Mouse (Mus musculus) CD4-positive helper T cell, adult 2 months (primary cell): Measurements from ENCODE around the gene Cpne2.

Experiments
- DNase-seq: peaks from one replicate; pipeline ENCODE4 v3.0.0-alpha.2; 2012; ENCODE audit warnings: low read depth, missing footprints, low spot score

Cpne2 gene

GRCm38 (mm10) chr8:94532873-94533671, at the start of gene Cpne2:
Gene Cpne2, plus strand, starts transcription at chr8:94532990.
- DNase-seq, result peak; percentile 79

- peak; percentile 30 for DNase-seq
Measured at GRCm38 (mm10) chr8:94485288-94485687, 47.5 kb upstream of the Cpne2 start.

GRCm38 (mm10) chr8:94485882-94486281, 46.9 kb upstream of the Cpne2 start:
- DNase-seq, result peak; percentile 36

GRCm38 (mm10) chr8:94488016-94488415, 44.8 kb upstream of the Cpne2 start:
- no peak for DNase-seq

GRCm38 (mm10) chr8:94489809-94490483, 42.8 kb upstream of the Cpne2 start:
- no peak for DNase-seq

- DNase-seq, result peak; percentile 66
Measured at GRCm38 (mm10) chr8:94492021-94492681, 40.6 kb upstream of the Cpne2 start.

- no peak for DNase-seq
Measured at GRCm38 (mm10) chr8:94493240-94493639, 39.5 kb upstream of the Cpne2 start.

GRCm38 (mm10) chr8:94515430-94516208, 17.2 kb upstream of the Cpne2 start:
- no peak for DNase-seq

- no peak for DNase-seq
Measured at GRCm38 (mm10) chr8:94516209-94516593, 16.6 kb upstream of the Cpne2 start.

- DNase-seq, result no peak
Measured at GRCm38 (mm10) chr8:94516766-94517165, 16.0 kb upstream of the Cpne2 start.

- no peak for DNase-seq
Measured at GRCm38 (mm10) chr8:94518331-94518730, 14.5 kb upstream of the Cpne2 start.

GRCm38 (mm10) chr8:94519021-94519420, 13.8 kb upstream of the Cpne2 start:
- no peak for DNase-seq

GRCm38 (mm10) chr8:94521481-94521880, 11.3 kb upstream of the Cpne2 start:
- no peak for DNase-seq

- no peak for DNase-seq
Measured at GRCm38 (mm10) chr8:94522482-94522881, 10.3 kb upstream of the Cpne2 start.

- no peak for DNase-seq
Measured at GRCm38 (mm10) chr8:94524554-94524953, 8.2 kb upstream of the Cpne2 start.

- DNase-seq, result no peak
Measured at GRCm38 (mm10) chr8:94527178-94527577, 5.6 kb upstream of the Cpne2 start.

GRCm38 (mm10) chr8:94528245-94528644, 4.5 kb upstream of the Cpne2 start:
- DNase-seq, result peak; percentile 27

GRCm38 (mm10) chr8:94529875-94530274, 2.9 kb upstream of the Cpne2 start:
- DNase-seq, result no peak

- DNase-seq, result no peak
Measured at GRCm38 (mm10) chr8:94530643-94531042, 2.1 kb upstream of the Cpne2 start.

- DNase-seq, result no peak
Measured at GRCm38 (mm10) chr8:94532000-94532399, 790 bp upstream of the Cpne2 start.

GRCm38 (mm10) chr8:94532525-94532872, 291 bp upstream of the Cpne2 start:
- DNase-seq, result no peak

- no peak for DNase-seq
Measured at GRCm38 (mm10) chr8:94534612-94535011, 1.8 kb downstream of the Cpne2 start.
